In the genomic region with DNA sequence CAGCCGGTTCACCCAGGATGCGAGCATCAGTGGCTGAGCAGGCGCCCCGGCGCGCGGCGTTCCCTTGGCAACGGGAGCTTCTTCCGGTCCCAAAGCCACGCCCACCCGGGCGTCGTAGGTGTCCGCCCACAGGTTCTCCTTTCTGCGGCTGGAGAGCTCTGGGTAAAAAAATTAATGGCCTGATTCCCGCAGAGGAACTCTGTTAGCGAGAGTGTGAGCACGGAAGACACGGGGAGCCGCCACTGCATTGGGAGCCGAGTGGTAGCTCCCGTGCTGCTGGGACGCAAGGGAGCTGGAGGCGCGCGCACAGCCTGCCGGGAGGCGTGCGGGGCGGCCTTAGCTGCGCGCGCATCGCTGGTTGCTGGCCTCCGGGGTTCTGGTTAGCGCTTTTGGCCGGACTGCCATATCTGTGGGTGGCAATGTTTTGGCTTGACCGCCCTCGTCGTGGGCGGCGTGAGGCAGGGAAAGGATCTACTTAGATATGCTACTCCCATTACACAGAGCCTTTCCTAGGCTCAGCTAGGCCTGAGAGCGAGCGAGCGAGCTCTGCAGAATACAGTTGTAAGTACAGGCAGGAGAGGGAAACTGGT, we compare ENCODE assay signal across 8 mouse cellular contexts. TPM values are rescaled to one million over a fixed set of nuclear protein-coding genes. Genes with fewer than 3 reads are reported as not detected.
A peak's percentile ranks its signal among the peaks of the same experiment; 100 is the strongest.
DNase-seq lines count a peak whose midpoint lies in the region; ATAC-seq lines count a peak whose summit lies in the region.

A gene (minus strand): TSS at position 290 of the 590 bp plus-strand sequence.

- peak; percentile 96 for ATAC-seq in megakaryocyte, adult 5-6 weeks (ENCODE audit: poor library complexity, severe bottlenecking)

- intact Hi-C loops in gastrocnemius, postnatal 14 days (cut with DNase I; ENCODE audit: low total_unique reads): no loop called here

- peak; percentile 95 for DNase-seq in adrenal gland, adult 2 months
- peak; percentile 97 for DNase-seq in embryo, embryonic 11 days
- peak; percentile 94 for DNase-seq in gastrocnemius, postnatal 14 days
- DNase-seq in induced T-regulatory cell, adult 2 months (ENCODE audit: low read depth): peak; percentile 96
- peak; percentile 92 to 95 for DNase-seq in left cerebral cortex, adult 8-10 months (ENCODE audit: low spot score in 2 of 2)
- peak; percentile 96 for DNase-seq in right cerebral cortex, adult 18-20 months
- peak; percentile 92 for DNase-seq in urinary bladder, adult 2 months (ENCODE audit: low spot score)

RNA-seq across cellular contexts. Expression of the gene that starts here (rescaled TPM):
- 10 to 100 TPM in 1 of 2 experiments, 1 to 10 TPM in 1; 6.2 to 13.9 TPM for total RNA-seq in adrenal gland, adult 2 months (2021)
- polyA plus RNA-seq in adrenal gland, adult 2 months (2012; rRNA removed): 0.63 and 0.97 TPM in 2 replicates
- total RNA-seq in gastrocnemius, postnatal 14 days (2021): 1 to 10 TPM; 2.8 to 3.1 TPM
- 10 to 100 TPM; 26.6 to 31.1 (median 28.9) TPM for total RNA-seq in left cerebral cortex, adult 8-10 months (2022)
- 2.1 and 3.2 TPM in 2 replicates for total RNA-seq in megakaryocyte, adult 5-6 weeks (2015)
- total RNA-seq in megakaryocyte, adult 5-6 weeks (2017): 2.9 and 6.7 TPM in 2 replicates
- polyA plus RNA-seq in urinary bladder, adult 2 months (2012; rRNA removed): 13.1 and 16.1 TPM in 2 replicates

Comparison
In these comparisons a context has a peak if more than half of its experiments do, and no peak if none do; other contexts are left out.
1. Peak in every context shown above with its lines: DNase-seq and ATAC-seq.